Mouse (Mus musculus) neural tube, postnatal 0 days (tissue): ENCODE data around the gene Pparg. TPM values are rescaled to one million over a fixed set of nuclear protein-coding genes. Genes with fewer than 3 reads are reported as not detected.

Experiments
- polyA plus RNA-seq: library from polyadenylated mRNA; unstranded; fragments of >200 nt; fragmentation: Nextera tagmentation; extraction: Ambion mirVana; gene quantifications from 2 replicates; pipeline ENCODE4 v1.2.1, GENCODE M21; 2015

The Pparg gene
- polyA plus RNA-seq: 0.64 and 0.71 TPM in 2 replicates

DNA sequence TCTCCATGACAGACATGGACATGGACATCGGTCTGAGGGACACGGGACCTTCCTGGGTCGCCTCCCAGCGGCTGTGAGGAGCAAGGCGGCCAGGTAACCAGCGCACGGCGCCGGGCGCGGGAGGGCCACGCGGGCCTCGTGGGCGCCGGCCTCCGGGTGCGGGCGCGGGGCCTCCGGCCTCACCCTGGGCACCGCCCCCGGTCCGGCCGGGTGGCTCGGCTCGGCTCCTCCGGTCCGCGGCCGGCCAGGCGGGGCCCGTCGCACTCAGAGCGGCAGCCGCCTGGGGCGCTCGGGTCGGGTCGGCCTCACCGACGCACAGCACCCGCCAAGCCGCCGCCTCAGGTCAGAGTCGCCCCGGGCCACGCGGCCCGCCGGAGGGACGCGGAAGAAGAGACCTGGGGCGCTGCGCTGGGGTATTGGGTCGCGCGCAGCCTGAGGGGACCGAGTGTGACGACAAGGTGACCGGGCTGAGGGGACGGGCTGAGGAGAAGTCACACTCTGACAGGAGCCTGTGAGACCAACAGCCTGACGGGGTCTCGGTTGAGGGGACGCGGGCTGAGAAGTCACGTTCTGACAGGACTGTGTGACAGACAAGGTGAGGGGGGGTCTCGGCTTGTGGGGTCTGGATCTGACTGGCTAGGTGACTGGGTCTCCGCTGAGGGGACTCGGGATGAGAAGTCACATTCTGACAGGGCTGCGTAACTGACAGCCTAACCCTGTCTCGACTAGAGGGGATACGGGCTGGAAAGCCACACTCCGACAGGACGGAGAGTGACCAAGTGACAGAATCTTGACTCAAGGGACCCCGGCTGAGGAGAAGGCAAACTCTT, at the start of gene Pparg:
TSS of gene Pparg (plus strand) at position 176 of the 830 bp plus-strand sequence.

Other genes starting within 250 kb of the Pparg start
- gene Syn2, start 226.0 kb upstream of the Pparg start, polyA plus RNA-seq: 129 and 136 TPM in 2 replicates
- not detected in 2 replicates for gene Gm17482, start 133.6 kb upstream of the Pparg start, polyA plus RNA-seq
- gene Timp4, start 108.7 kb upstream of the Pparg start, polyA plus RNA-seq: 75.7 and 77.1 TPM in 2 replicates
- 29.9 and 31.4 TPM in 2 replicates for gene Tsen2, start 183.7 kb downstream of the Pparg start, polyA plus RNA-seq
- 0.23 and 0.47 TPM in 2 replicates for gene Mkrn2os, start 231.6 kb downstream of the Pparg start, polyA plus RNA-seq
- 35.4 and 41.0 TPM in 2 replicates for gene Mkrn2, start 241.0 kb downstream of the Pparg start, polyA plus RNA-seq